Mouse (Mus musculus) heart, postnatal 10 days (tissue): ENCODE results near the gene Cyp11a1. TPM values are rescaled to one million over a fixed set of nuclear protein-coding genes. Genes with fewer than 3 reads are reported as not detected.
A peak's percentile ranks its signal among the peaks of the same experiment; 100 is the strongest.

Experiments
- DNase-seq, 2 experiments: peaks; one replicate each; pipeline ENCODE4 v3.0.0; 2021
- intact Hi-C: fragments of 180-260 bp; cut with DNase I; formaldehyde crosslinking; loops from one replicate; pipeline ENCODE4 v1.15.1; 2025
- total RNA-seq, 2 experiments: library from RNA; stranded (reverse); gene quantifications; 2 replicates each; pipeline ENCODE4 v1.2.3; 2021

Gene Cyp11a1
- total RNA-seq, 2 experiments from 2014 or later: 0.35 to 0.50 TPM

DNA sequence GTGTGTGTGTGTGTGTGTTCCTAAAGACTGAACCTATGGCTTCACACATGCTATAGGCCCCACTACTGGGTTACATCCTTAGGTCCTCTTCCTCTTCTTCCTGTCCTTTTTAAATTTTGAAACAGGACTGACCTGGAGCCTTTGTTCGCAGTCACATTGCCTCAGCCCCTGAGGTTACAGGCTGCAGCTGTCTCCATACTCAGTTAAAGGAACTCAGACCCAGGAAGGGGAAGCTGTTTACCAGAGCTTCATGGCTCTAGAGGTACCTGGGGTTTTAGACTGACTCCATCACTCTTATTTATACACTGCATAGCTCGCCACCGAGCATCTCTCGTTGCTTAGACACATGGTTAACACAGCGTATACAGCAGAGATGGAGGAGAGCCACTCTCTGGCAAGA lies 34.8 kb upstream of the Cyp11a1 start:
- no peak for DNase-seq
- intact Hi-C loops: loop anchor here (2.0 to 5.0 kb wide), 2 partner anchors 17 to 34 kb away; no protein-coding TSS in a partner anchor

DNA sequence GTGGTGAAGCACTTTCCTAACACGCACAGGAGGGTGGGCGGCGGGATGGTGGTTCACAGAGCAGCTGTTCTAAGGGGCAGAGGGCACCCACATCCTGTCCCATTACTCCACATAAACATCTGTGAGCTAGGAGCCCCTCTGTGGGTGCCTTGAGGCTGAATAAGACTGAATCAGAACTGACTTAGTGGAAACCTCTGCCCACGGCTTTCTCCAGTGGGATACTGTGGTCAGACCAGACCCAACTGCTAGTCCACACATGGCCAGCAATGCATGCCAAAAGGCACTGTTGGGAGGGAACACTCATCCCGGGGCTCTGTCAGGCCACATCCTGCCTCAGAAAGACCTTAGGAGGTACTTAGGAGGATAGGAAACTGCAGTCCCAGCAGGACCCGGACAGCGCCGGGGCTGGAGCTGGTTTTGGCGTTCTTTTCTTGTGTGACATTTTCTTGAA lies 34.0 kb upstream of the Cyp11a1 start:
- intact Hi-C loops: loop anchor here (5.0 kb wide), 1 partner anchor 35 kb away; no protein-coding TSS in a partner anchor
- DNase-seq: peak in 1 of 2 experiments; percentile 51

DNA sequence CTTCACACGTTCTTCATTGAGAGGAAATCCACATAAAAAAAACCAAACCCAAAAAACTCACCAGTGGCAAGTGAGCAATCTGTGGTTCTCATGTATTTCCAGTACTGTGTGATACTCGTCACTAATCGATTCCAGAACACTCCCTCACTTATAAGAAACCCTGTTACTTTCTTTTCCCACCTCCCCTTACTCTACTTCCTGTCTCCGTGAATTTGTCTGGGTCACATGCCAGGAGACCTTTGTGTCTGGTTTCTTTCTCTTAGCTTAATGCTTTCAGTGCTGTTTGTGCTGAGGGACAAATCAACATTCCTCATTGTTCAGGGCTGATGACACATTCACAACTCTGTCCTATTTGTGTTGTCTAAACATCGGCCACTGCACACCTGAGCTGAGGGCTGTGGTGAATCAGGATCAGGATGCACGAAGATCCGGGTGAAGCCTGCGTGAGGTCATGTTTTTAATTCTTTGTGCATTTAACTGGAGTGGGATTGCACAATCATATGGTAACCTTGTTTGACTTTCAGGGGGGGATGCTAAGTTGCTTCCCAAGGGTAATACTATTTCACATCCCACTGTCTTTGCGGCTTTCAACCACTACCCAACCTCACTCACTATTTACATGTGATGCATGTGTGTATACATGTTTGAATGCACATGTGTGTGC lies 33.3 kb upstream of the Cyp11a1 start:
- no peak for DNase-seq

DNA sequence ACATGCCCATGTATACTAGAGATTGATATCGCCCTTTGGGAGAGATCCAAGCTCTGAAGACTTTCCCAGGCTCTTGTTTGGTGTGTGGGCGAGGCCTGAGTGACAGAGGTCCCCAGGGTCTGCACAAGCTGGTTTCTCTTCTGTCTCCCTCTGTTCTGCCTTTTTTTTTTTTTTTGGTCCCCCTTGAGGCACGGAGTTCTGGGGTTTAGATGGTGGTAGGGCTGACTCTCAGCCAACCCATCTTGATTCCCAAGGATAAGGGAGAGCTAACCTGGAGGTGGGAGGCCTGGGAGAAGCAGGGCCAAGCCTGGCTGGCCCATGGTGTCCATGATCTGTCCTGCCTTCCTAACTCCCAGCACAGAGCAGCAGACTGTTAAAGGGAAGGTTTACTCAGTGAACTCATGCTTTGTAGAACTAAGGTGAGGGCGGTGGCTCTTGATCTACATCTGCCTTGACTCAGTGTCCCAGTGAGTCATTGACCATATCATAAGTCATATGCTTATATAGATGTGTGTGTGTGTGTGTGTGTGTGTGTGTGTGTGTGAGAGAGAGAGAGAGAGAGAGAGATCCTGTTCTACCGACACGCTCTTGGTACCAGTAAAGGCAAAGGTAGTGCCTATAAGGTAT lies 32.7 kb upstream of the Cyp11a1 start:
- intact Hi-C loops: loop anchor here (5.0 kb wide), 1 partner anchor 36 kb away; no protein-coding TSS in a partner anchor
- DNase-seq: no peak

More for the DNA sequence above, 33.3 kb upstream of the Cyp11a1 start:
- intact Hi-C loops: loop anchor here (5.0 kb wide), 1 partner anchor 36 kb away; no protein-coding TSS in a partner anchor

DNA sequence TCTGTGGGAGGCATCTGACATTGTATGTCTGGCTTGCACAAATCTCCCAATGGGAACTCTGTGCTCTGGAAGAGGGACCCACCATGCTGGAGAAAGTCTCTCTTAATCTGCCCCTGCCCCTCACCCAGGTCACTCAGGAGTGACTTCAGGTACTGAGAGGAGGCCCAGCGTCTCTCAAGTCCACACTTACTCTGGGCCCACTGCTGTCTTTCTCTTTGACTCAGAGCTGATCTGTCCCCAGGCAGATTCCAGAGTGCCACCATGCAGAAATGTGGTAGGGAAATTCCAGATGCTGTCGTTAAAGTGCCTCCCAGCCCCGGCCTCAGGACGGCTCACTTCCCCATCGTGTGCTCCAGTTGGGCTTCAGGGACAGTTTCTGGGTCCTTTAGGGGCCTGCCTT lies 32.0 kb upstream of the Cyp11a1 start:
- DNase-seq: no peak
- intact Hi-C loops: loop anchor here (5.0 kb wide), 1 partner anchor 37 kb away; no protein-coding TSS in a partner anchor

DNA sequence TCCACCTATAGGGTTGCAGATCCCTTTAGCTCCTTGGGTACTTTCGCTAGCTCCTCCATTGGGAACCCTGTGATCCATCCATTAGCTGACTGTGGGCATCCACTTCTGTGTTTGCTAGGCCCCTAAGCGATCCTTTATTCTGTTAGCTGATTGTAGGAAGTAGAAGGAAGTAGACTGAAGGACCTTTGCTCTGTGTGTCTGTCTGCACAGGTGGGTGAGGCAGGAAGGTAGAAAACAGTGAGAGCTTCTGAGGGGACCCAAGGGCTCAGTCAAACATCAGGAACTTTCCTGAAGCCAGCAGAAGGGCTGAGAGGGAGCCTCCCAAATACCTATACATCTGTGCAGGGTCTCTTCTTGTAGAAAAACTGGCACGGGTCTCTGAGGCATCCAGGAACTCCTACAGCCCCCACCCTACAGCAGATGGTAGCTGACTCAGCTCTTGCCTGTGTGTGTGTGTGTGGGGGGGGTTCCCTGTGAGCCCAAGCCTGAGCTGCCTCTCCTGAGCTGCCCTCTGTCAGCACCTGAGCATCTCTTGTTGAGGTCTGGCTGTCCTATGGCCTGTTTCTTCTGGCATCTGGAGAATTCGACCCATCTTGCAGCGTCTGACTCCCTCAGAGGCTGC lies 30.9 kb upstream of the Cyp11a1 start:
- intact Hi-C loops: no loop called here

DNA sequence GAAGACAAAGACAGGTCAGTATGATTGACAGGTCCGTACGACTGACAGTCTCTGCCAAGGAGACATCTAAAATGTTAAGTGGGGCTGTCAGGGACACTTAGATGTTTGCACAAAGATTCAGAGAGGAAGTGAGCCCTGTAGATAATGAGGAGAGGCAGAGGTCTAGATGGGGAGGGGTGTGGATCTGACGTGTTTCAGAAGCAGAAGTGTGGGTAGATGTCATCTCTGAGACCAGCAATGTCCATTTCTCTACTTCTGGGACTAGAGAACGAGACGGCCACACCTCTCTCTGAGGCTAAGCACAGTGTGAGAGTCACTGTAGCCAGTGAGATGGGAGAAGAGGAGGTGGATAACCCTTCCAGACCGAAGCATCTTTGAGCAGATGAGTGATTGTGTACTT lies 28.2 kb upstream of the Cyp11a1 start:
- DNase-seq: no peak
- intact Hi-C loops: no loop called here

More for the DNA sequence above, 30.9 kb upstream of the Cyp11a1 start:
- DNase-seq: no peak

DNA sequence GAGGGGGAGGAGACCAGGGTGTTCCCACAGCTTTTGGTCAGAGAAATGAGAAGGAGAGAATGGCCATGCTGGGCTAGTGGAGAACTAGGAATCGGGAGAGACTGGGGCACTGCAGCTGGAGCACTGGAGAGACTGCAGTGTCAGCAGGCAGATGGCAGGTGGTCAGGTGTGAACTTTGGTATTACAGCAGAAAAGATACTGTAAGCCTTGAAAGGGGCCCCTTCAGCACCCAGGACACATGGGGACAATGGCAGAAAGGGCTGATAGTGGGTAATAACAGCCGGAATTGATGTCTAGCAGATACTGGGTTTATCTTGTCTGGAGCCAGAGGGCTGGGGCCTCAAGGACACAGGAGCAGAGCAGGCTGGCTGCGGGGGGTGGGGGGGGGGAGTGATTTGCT lies 27.4 kb upstream of the Cyp11a1 start:
- no peak for DNase-seq
- intact Hi-C loops: no loop called here

DNA sequence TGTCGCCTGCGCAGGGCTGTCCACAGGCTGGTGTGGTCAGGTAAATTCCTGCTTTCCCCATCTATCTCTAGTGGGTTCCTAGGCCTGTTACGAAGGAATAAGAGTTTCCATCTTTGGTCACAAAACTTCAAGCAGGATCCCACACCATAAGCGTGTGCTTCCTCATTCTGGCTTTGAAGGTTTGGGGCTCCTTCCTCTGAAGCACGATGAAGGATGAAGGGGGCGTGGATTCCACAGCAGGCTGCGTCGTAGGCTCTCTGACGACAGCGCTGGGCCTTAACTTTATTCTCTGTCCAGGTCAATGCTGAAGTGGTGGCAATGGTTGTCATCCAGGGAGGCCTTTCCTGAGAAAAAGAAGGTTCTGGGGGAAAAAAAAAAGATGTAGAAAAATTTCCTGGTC lies 25.6 kb upstream of the Cyp11a1 start:
- no peak for DNase-seq
- intact Hi-C loops: no loop called here

DNA sequence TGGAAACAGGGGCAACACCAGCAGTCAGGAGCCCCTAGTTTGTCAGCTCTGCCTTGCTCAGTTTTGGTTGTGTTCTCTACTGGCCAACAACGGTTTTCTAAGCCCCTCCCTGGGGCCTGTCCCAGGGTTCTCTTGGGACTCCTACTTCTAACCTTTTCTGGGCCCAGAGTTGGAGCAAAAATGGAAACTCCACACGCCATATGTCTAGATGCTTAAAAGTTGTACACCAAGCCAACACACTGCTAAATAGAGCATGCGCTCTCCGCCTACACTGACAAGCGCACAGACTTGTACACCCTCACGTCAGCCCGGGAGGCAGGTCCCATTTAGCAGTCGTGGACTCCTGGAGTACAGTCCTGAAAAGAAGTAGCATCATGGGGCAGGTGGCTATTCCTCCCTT lies 20.9 kb upstream of the Cyp11a1 start:
- intact Hi-C loops: no loop called here
- no peak for DNase-seq

DNA sequence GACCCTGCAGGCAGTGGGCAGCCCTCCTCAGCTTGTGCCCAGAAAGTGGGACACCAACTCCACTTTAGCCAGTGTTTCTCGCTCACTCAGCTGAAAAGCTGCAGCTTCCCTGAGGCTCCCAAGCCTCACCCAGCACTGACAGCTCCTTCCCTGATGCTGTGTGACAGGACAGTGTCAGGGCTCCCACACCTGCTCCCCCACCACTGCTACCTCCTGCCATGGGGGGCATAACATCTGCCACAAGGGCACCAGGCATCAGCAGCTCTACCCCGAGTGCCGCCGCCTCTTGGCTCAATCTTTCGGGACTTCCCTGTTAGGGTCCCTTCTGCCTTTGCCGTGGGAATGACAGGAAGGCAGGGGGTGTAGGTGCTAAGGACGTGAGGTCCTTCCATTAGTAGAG lies 19.9 kb upstream of the Cyp11a1 start:
- intact Hi-C loops: no loop called here
- no peak for DNase-seq

DNA sequence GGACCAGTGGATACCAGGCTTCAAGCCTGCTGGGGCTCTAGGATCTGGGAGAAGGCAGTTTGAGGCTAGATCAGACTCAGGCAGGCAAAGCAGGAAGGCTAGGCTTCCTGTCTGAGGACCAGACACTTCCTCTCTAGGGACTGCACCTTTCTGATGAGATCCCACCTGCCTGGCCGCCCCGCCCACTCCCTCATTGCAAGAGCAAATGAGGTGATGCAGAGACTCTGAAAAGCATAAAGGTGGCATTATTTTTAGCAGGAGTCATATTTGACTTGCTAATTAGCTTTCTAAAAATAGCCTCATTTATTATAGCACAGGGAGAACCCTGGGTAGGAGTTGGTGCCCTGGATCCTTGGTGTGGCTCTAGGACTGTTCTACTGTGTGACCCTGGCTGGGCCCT lies 18.1 kb upstream of the Cyp11a1 start:
- intact Hi-C loops: loop anchor here (2.0 kb wide), 1 partner anchor 17 kb away; no protein-coding TSS in a partner anchor
- DNase-seq: no peak

DNA sequence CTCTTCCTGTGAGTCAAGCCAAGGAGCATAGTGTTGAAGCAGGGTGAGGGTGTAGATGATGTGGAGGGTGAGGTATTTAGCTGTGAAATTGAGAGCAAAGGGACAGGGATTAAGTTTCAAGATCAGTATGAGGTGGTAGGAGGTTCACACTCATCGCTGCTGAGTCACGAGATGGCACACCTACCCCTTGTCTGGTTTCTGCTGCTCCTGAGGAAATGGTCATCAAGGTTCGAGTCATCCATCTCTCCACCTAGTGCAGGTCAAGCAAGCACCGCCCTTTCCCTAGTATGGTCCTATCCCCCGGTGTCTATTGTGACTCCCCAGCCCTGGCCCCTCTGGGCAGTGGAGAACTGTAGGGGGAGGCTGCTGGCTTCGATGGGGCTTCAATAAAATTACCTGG lies 16.9 kb upstream of the Cyp11a1 start:
- intact Hi-C loops: loop anchor here (2.0 kb wide), 1 partner anchor 19 kb away; no protein-coding TSS in a partner anchor
- DNase-seq: no peak

DNA sequence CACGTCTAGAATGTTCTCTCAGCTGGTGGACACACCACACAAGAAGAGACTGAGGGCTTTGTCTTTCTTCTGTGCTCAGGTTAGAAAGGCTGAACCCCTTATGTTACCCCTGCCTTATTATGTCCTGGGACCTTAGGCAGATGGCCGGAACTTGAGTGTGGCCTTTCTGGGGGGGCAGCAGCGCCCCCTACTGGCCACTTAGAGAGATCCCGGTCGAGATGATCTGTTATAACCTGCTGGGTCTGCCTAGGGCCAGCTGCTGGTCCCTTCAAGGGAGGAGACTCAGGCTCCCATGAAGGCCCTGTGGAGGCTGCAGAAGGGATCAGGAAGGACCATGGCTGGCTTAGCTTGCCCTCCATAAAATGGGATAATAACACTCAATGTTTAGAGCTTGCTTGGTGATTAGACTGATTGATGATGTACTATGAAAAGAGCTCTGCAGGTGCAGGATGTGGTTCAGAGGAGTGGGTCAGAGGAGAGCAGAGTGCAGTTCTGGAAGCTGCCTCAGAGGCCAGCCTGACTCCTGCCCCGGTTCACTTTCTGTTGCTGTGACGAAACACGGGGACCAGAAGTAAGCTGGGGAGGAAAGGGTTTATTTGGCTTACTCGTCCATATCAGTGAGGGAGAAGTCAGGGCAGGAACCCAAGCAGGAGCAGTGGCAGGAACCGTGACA lies 15.6 kb upstream of the Cyp11a1 start:
- intact Hi-C loops: loop anchor here (1.0 kb wide), 1 partner anchor 55 kb away; no protein-coding TSS in a partner anchor
- DNase-seq: peak in 1 of 2 experiments; percentile 59

DNA sequence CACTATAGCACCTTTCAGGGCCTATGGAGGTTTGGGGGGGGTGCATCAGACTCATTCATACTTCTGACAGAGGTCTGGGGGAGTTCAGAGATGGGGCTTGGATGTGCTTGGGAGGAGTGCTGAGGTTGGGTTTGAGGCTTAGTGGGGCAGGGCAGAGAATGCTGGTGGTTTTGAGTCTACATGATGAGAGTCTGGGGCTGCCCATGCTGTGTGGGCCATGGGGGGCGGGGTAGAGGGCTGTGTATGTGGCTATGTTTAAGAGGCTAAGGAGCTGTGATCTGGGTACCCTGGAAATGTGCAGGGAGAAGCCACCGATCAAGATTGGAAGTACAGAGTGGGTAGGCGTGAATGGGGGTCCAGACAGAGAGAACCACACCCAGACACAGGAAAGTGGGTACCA lies 14.2 kb upstream of the Cyp11a1 start:
- DNase-seq: no peak
- intact Hi-C loops: no loop called here

DNA sequence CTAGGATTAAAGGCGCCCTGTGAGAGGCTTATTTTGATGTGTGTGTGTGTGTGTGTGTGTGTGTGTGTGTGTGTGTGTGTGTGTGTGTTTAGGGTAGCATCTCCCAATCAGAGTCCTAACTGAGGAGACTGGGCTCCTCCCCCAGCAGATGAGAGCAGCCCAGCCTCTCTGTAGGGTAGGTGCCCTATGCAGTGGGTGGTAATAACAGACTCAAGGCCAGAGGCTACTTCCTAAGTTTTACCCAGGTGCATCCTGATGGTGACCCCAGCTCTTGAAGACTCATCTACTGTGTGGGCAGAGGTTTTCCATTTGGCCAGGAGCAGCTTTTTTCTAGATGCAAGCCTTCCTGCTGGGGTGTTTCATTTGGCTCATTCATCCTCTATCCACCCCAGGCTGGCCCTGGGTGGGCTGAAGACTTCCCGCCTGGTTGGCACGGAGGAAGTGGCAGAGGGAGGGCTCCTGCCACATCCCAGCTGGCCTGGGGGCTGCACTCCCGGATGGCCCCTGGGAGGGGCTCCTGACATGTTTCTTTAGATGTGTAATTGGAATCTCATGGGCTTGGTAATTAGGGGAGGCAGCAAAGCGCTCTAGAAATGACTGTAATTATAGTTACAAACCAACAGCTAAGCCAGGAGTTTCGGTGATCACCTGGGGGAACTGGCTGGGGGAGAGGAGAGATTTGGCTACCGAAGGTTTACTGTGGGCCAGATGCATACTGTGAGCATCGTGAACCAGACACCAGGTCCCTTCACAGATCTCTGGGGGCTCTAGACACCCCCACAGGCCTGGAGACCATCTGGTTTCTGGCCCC lies 13.2 kb upstream of the Cyp11a1 start:
- intact Hi-C loops: no loop called here
- DNase-seq: no peak

DNA sequence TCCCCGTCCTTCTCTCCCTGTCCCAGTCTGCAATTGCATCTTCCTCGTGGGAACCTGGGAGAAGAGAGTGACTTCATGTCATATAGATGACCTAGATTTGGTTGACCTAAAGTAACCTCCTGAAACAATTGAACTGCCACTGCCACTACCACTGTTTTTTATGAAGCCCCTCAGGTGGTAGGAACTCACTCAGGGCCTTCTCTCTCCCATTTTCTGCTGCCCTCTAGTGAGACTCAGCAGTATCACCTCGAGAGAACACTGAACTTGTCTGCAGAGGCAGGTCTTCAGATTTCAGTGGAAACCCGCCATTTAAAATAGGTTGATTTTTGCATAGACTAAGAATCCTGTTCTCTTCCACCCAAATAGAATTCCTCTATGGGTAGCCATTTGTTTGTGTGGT lies 10.9 kb upstream of the Cyp11a1 start:
- intact Hi-C loops: loop anchor here (5.0 kb wide), 2 partner anchors 233 to 333 kb away; no protein-coding TSS in a partner anchor
- peak; percentile 55 to 57 for DNase-seq

DNA sequence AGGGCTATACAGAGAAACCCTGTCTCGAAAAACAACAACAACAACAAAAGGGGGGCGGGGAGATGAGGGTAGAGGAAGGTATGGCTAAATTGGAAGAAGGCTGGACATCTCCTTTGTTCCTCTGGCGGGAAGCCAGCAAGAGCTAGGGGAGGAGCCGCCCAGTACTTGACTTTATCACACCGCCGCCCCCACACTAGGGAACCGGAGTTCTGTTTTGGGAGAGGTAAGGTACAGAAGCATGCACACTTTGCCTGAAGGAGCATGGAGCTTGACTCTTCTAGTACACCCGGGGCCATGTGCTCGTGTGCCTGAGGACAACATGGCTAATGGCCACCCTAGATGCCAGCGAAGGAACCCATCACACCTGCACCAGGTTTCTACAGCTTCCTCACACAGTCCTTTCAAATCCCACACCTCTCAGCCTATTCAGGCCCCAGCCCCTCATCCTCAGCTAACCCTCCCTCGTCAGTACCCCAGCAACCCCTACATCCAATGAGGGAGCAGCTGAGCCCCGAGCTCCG lies 8.6 kb upstream of the Cyp11a1 start:
- DNase-seq: no peak

DNA sequence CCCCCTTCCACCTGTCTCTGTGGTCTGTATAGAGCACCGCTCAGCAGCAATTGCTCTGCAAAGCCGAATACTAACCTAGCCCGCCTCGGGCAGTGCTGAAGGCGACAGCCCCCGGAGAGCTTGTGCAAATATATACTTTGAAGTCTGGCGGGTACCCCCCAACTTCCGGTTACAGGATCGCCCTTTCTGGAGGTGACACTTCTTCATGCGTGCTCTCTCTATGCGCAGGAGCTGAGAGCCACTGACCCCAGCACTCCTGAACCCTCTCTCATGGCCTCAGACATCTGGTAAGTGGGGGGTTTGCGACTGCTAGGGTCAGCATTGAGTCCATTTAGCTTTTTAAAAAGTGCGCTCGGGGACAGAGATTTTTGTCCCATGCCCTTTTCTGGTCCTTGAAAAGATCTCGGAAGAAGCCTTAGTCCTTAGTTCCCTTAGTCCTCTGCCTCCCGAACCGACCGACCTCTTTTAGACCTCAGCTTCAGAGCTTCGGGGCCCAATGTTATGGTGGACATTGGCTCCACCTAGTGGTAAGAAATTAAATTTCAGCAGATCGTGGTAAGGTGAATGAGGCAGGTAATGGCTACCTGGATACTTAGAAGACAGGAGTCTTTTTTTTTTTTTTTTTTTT lies 8.1 kb upstream of the Cyp11a1 start:
- peak; percentile 65 to 74 for DNase-seq
- intact Hi-C loops: loop anchor here (1.0 to 5.0 kb wide), 5 partner anchors 63 to 336 kb away; no protein-coding TSS in a partner anchor

More for the DNA sequence above, 8.6 kb upstream of the Cyp11a1 start:
- intact Hi-C loops: loop anchor here (1.0 to 5.0 kb wide), 5 partner anchors 62 to 335 kb away; no protein-coding TSS in a partner anchor
